Mouse (Mus musculus): ENCODE data around the gene Atp2a2. TPM values are rescaled to one million over a fixed set of nuclear protein-coding genes. Genes with fewer than 3 reads are reported as not detected.

Atp2a2 gene
- 94.2 and 96.2 TPM in 2 replicates for polyA plus RNA-seq (2012; rRNA removed)

DNA sequence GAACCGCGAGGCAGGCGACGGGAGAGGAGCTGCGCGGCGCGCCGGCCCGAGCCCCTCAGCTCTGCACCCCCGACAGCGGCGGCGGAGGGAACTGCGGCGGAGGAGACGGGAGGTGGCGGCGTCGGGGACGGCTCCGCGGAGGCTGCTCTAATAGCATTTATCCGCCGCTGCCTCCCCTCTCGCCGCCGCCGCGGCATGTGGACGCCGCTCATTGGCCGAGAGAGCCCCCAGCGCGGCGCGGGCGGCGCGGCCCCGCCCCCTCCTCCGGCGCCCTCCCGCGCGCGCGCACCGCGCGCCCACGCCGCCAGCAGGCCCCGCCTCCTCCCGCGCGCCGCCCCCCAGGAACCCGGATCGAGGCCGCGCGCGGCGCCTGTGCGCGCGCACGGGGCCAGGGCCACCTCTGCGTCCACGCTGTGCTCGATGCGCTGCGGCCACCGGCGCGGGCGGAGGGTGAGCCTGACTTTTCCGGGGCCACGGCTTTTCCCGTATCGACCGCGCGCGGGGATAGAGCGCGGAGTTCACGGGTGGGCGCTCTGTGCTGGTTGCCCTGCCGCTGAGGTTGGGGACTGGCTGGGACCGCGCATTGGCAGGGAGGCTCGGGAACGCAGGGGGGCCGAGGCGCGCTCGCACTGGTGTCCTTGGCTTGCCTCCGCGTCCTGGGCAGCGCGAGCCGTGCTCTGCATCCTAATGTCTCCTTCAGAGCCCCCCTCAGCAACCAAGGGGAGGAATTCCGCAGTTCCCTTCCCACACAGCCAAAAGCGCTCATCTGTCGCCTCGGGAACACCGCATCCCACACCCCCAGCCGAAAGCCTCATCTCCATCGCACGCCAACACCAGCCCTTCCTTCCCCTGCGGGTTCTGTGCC is at the start of gene Atp2a2:
TSS of gene Atp2a2 (minus strand) at position 149 of the 865 bp plus-strand sequence.
- DNase-seq, result peak; percentile 94

DNA sequence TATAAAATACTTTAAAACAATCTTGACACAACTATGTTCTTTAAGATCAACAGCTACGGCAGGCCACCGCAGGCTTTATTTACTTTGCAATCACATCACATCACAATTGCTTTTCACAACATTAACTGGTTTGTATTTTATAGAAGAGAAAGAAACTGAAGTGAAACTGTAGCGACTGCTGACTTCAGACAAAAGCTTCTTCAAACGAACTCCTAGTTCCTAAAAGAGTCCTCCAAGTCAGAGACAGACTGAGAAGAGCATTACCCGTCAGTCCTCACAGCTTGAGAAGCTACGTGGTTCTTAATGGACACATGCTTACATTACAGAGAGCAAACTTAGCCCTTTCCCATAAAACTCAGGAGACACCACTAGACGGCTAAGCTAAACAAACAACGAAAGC is 48.4 kb upstream of the Atp2a2 start:
- DNase-seq, result no peak
- TF ChIP-seq POLR2A (IDR thresholded peaks at IDR 0.05; ENCODE audit: low read depth, low read length), result no peak
- no peak for TF ChIP-seq CTCF (conservative IDR thresholded peaks at IDR 0.05; ENCODE audit: insufficient read depth, insufficient read length, low read depth, low read length)
- Histone ChIP-seq H3K4me1 (ENCODE audit: control insufficient read depth, insufficient read depth, low read length) (peaks cover 13% of the 10 kb centered on the region), H3K4me3 (ENCODE audit: insufficient read depth, low read depth, low read length) (no peak overlapping the region), H3K27ac (ENCODE audit: insufficient read depth, low read depth, low read length) (no peak overlapping the region), H3K27me3 (replicated peaks; ENCODE audit: control insufficient read depth, insufficient read depth, low read length) (no peaks in the 10 kb centered on the region), H3K36me3 (ENCODE audit: control insufficient read depth, insufficient read depth, low read length) (no peaks in the 10 kb centered on the region)
- WGBS, result 78% methylated on average over 8 of the region's 8 CpGs

More for the DNA sequence above, at the start of gene Atp2a2:
- 2% methylated on average over 106 of the region's 113 CpGs for WGBS
- TF ChIP-seq POLR2A (IDR thresholded peaks at IDR 0.05; ENCODE audit: low read depth, low read length) (peak; percentile 73), CTCF (conservative IDR thresholded peaks at IDR 0.05; ENCODE audit: insufficient read depth, insufficient read length, low read depth, low read length) (0 out of 2 replicates have a peak, but pooled peaks have one; percentile 19)
- H3K36me3 ChIP-seq (ENCODE audit: control insufficient read depth, insufficient read depth, low read length), result peaks cover 3% of the 10 kb centered on the region; the same call in 1 of the 2 replicates
- peak within 1 kb of the TSS; percentile 97 for H3K27ac ChIP-seq (ENCODE audit: insufficient read depth, low read depth, low read length)
- H3K4me3 ChIP-seq (ENCODE audit: insufficient read depth, low read depth, low read length), result peak within 1 kb of the TSS; percentile 93
- H3K4me1 ChIP-seq (ENCODE audit: control insufficient read depth, insufficient read depth, low read length), result peaks cover 15% of the 10 kb centered on the region; the same call in 1 of the 2 replicates
- H3K27me3 ChIP-seq (replicated peaks; ENCODE audit: control insufficient read depth, insufficient read depth, low read length), result no peaks in the 10 kb centered on the region

DNA sequence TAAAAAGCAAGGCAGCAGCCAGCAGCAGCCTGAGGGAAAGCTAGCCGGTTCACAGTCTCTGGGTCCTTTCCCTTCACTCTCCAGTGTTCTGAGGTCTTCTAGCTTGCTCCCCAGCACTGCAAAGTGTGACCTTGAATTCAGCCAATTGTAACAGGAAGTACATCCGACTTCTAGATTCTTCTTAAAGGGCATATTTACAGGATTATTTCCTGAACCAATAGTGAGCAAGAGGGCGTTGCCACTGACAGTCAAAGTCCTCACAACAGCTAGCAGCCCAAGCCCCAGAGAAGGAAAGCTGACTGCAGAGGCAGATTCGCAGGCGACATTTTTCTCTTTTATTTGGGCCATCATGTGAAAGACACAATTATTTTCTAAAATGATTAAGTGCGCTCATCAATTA is 46.6 kb upstream of the Atp2a2 start:
- Histone ChIP-seq H3K27me3 (replicated peaks; ENCODE audit: control insufficient read depth, insufficient read depth, low read length) (no peaks in the 10 kb centered on the region), H3K4me1 (ENCODE audit: control insufficient read depth, insufficient read depth, low read length) (peaks cover 13% of the 10 kb centered on the region), H3K27ac (ENCODE audit: insufficient read depth, low read depth, low read length) (peak overlapping the region; percentile 80), H3K4me3 (ENCODE audit: insufficient read depth, low read depth, low read length) (no peak overlapping the region), H3K36me3 (ENCODE audit: control insufficient read depth, insufficient read depth, low read length) (no peaks in the 10 kb centered on the region)
- peak; percentile 80 for DNase-seq
- TF ChIP-seq POLR2A (IDR thresholded peaks at IDR 0.05; ENCODE audit: low read depth, low read length) (no peak), CTCF (conservative IDR thresholded peaks at IDR 0.05; ENCODE audit: insufficient read depth, insufficient read length, low read depth, low read length) (no peak)
- 25% methylated on average over 6 of the region's 6 CpGs for WGBS

DNA sequence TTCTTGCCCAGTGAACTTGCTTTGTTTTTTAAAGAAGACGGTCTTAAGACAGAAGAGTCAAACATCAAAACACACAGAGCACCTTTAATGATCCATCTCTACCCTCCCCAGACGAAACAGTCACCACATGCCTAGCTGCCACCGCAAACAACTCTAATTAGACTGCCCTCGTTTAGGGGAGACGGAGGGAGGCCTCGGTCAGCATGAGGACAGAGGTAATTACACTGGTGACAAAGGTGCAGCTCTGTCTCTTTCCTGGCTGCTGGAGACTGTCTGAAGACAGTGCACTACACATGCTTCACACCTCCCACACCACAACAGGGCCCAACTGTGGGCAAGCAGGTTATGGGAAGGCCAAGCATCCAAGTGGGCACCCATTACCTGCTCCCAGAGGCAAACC is 45.8 kb upstream of the Atp2a2 start:
- DNase-seq, result no peak
- Histone ChIP-seq H3K4me3 (ENCODE audit: insufficient read depth, low read depth, low read length) (no peak overlapping the region), H3K4me1 (ENCODE audit: control insufficient read depth, insufficient read depth, low read length) (peaks cover 13% of the 10 kb centered on the region), H3K27me3 (replicated peaks; ENCODE audit: control insufficient read depth, insufficient read depth, low read length) (no peaks in the 10 kb centered on the region), H3K36me3 (ENCODE audit: control insufficient read depth, insufficient read depth, low read length) (no peaks in the 10 kb centered on the region), H3K27ac (ENCODE audit: insufficient read depth, low read depth, low read length) (peak overlapping the region; percentile 59; the same call in 1 of the 2 replicates)
- 51% methylated on average over 6 of the region's 6 CpGs for WGBS
- TF ChIP-seq POLR2A (IDR thresholded peaks at IDR 0.05; ENCODE audit: low read depth, low read length), result no peak
- no peak for TF ChIP-seq CTCF (conservative IDR thresholded peaks at IDR 0.05; ENCODE audit: insufficient read depth, insufficient read length, low read depth, low read length)

DNA sequence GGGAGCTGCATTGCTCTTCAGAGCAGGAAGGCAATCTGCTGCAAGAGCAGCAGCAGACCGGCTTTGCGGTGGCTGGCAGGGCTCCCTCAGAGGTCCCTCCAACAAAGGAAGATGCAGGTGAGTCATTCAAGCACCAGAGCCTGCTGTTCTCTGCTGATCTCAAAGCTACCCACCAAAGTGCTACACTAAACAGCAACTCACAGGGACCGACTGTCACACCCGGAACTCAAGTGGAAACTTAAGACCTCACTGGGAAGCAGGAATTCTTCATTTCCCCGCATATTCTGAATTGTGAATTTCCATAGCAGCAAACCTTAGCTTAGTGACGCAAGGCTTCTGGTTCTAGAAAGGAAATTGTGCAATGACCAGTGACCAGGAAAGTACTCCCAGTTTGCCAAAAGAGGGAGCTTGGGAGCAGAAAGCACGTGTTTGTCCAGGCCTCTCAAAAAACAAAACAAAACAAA is 45.3 kb upstream of the Atp2a2 start:
- TF ChIP-seq CTCF (conservative IDR thresholded peaks at IDR 0.05; ENCODE audit: insufficient read depth, insufficient read length, low read depth, low read length), result peak; percentile 60
- no peak for TF ChIP-seq POLR2A (IDR thresholded peaks at IDR 0.05; ENCODE audit: low read depth, low read length)
- Histone ChIP-seq H3K36me3 (ENCODE audit: control insufficient read depth, insufficient read depth, low read length) (no peaks in the 10 kb centered on the region), H3K4me3 (ENCODE audit: insufficient read depth, low read depth, low read length) (no peak overlapping the region), H3K27ac (ENCODE audit: insufficient read depth, low read depth, low read length) (no peak overlapping the region), H3K4me1 (ENCODE audit: control insufficient read depth, insufficient read depth, low read length) (peaks cover 13% of the 10 kb centered on the region), H3K27me3 (replicated peaks; ENCODE audit: control insufficient read depth, insufficient read depth, low read length) (no peaks in the 10 kb centered on the region)
- 26% methylated on average over 7 of the region's 7 CpGs for WGBS
- peak; percentile 86 for DNase-seq

DNA sequence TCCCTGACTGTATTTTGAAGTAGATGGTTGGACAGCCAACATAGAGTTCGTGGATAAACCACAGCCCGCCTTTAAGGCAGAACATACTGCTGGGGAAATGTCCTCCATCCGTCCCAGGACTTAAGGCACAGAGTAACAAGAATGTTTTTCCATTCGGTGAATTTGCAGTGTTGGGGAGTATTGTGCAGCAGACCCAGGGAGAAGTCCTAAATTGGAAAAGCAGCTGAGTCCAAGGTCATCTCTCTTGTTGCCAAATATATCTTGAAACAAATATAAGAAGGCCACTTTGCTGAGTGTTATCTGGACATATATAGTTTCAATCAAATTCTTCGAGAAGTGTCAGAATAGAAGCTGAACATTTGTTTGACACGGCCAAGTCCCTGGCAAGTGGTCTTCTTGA is 41.4 kb upstream of the Atp2a2 start:
- Histone ChIP-seq H3K27me3 (replicated peaks; ENCODE audit: control insufficient read depth, insufficient read depth, low read length) (no peaks in the 10 kb centered on the region), H3K4me1 (ENCODE audit: control insufficient read depth, insufficient read depth, low read length) (peaks cover 7% of the 10 kb centered on the region), H3K27ac (ENCODE audit: insufficient read depth, low read depth, low read length) (no peak overlapping the region), H3K4me3 (ENCODE audit: insufficient read depth, low read depth, low read length) (no peak overlapping the region), H3K36me3 (ENCODE audit: control insufficient read depth, insufficient read depth, low read length) (no peaks in the 10 kb centered on the region)
- DNase-seq, result no peak
- WGBS, result 81% methylated on average over 6 of the region's 6 CpGs
- TF ChIP-seq POLR2A (IDR thresholded peaks at IDR 0.05; ENCODE audit: low read depth, low read length), result no peak
- TF ChIP-seq CTCF (conservative IDR thresholded peaks at IDR 0.05; ENCODE audit: insufficient read depth, insufficient read length, low read depth, low read length), result no peak

DNA sequence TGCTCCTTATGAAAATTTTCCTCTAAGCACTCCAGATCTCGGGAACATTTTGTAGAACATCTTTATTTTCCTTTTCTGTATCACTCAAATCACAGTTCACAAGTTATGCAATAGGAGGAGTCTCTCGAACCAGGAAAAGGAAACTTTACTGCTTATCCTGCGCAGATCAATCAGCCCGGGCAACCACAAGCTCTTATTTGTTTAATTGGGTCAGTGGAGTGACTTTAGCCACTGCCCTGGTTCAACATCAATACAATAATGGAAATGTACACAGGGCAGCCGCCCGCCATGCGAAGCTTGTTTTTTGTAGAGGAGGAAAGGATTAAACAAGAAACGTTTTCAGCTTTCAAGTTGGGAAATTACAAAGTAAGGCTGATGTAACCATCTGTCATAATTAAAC is 39.8 kb upstream of the Atp2a2 start:
- H3K4me1 ChIP-seq (ENCODE audit: control insufficient read depth, insufficient read depth, low read length), result no peaks in the 10 kb centered on the region
- H3K4me3 ChIP-seq (ENCODE audit: insufficient read depth, low read depth, low read length), result no peak overlapping the region
- H3K27me3 ChIP-seq (replicated peaks; ENCODE audit: control insufficient read depth, insufficient read depth, low read length), result no peaks in the 10 kb centered on the region
- no peaks in the 10 kb centered on the region for H3K36me3 ChIP-seq (ENCODE audit: control insufficient read depth, insufficient read depth, low read length)
- WGBS, result 89% methylated on average over 8 of the region's 8 CpGs
- TF ChIP-seq CTCF (conservative IDR thresholded peaks at IDR 0.05; ENCODE audit: insufficient read depth, insufficient read length, low read depth, low read length) (no peak), POLR2A (IDR thresholded peaks at IDR 0.05; ENCODE audit: low read depth, low read length) (no peak)
- H3K27ac ChIP-seq (ENCODE audit: insufficient read depth, low read depth, low read length), result no peak overlapping the region
- no peak for DNase-seq

All from kidney, adult 2 months (tissue).